Mouse (Mus musculus) heart, postnatal 14 days (tissue): ENCODE measurements at regions not wholly inside any gene's neighbourhood (a gene's known extent, or its start where the extent isn't known, plus 50 kb on each side); places are given as distances from the start of the nearest gene placed in this dataset.

Experiments used
- DNase-seq, 2 experiments: peaks; one replicate each; pipeline ENCODE4 v3.0.0; 2021 to 2022
- intact Hi-C: fragments of 180-260 bp; cut with DNase I; formaldehyde crosslinking; loops from one replicate; pipeline ENCODE4 v1.15.1; 2025

- intact Hi-C loops, result no loop called here
Observed at GRCm38 (mm10) chrX:12219474-12219873, 59.3 kb upstream of the Bcor start.

GRCm38 (mm10) chrX:12224314-12224713 is 64.2 kb upstream of the Bcor start:
- DNase-seq, result no peak
- intact Hi-C loops, result no loop called here

More at GRCm38 (mm10) chrX:12219474-12219873, 59.3 kb upstream of the Bcor start:
- no peak for DNase-seq

- intact Hi-C loops, result no loop called here
Observed at GRCm38 (mm10) chrX:12225116-12225891, 65.1 kb upstream of the Bcor start.

GRCm38 (mm10) chrX:12225892-12226206 is 65.7 kb upstream of the Bcor start:
- DNase-seq, result no peak
- intact Hi-C loops, result no loop called here

More at GRCm38 (mm10) chrX:12225116-12225891, 65.1 kb upstream of the Bcor start:
- peak in 1 of 2 experiments; percentile 16 for DNase-seq

GRCm38 (mm10) chrX:12240505-12241011 is 80.4 kb upstream of the Bcor start:
- intact Hi-C loops, result no loop called here
- peak in 1 of 2 experiments; percentile 18 for DNase-seq

- intact Hi-C loops, result no loop called here
- DNase-seq, result no peak
Observed at GRCm38 (mm10) chrX:12241751-12242150, 81.6 kb upstream of the Bcor start.

GRCm38 (mm10) chrX:12249071-12249470 is 88.9 kb upstream of the Bcor start:
- intact Hi-C loops, result no loop called here
- no peak for DNase-seq

GRCm38 (mm10) chrX:12249911-12250310 is 89.8 kb upstream of the Bcor start:
- no peak for DNase-seq
- intact Hi-C loops, result loop anchor here (5.0 to 10.0 kb wide), 4 partner anchors 173 to 618 kb away; no protein-coding TSS in a partner anchor

GRCm38 (mm10) chrX:12251853-12252679 is 91.9 kb upstream of the Bcor start:
- intact Hi-C loops, result loop anchor here (2.0 to 10.0 kb wide), 5 partner anchors 93 to 620 kb away; no protein-coding TSS in a partner anchor
- DNase-seq, result peak; percentile 64 to 70

- intact Hi-C loops, result loop anchor here (2.0 to 10.0 kb wide), 5 partner anchors 94 to 620 kb away; no protein-coding TSS in a partner anchor
- DNase-seq, result no peak
Observed at GRCm38 (mm10) chrX:12252680-12253021, 92.5 kb upstream of the Bcor start.

- no peak for DNase-seq
- intact Hi-C loops, result loop anchor here (10.0 kb wide), 2 partner anchors 252 to 452 kb away; no protein-coding TSS in a partner anchor
Observed at GRCm38 (mm10) chrX:12256758-12257157, 96.6 kb upstream of the Bcor start.

GRCm38 (mm10) chrX:12263834-12264233 is 103.7 kb upstream of the Bcor start:
- intact Hi-C loops, result no loop called here
- DNase-seq, result no peak

GRCm38 (mm10) chrX:12284741-12285140 is 124.6 kb upstream of the Bcor start:
- intact Hi-C loops, result no loop called here
- DNase-seq, result no peak

GRCm38 (mm10) chrX:12285141-12285540 is 125.0 kb upstream of the Bcor start:
- no peak for DNase-seq
- intact Hi-C loops, result no loop called here

- DNase-seq, result no peak
- intact Hi-C loops, result no loop called here
Observed at GRCm38 (mm10) chrX:12285976-12286909, 126.1 kb upstream of the Bcor start.

GRCm38 (mm10) chrX:12286910-12287522 is 126.9 kb upstream of the Bcor start:
- DNase-seq, result no peak
- intact Hi-C loops, result no loop called here

- DNase-seq, result peak; percentile 6 to 19
- intact Hi-C loops, result no loop called here
Observed at GRCm38 (mm10) chrX:12287656-12288561, 127.8 kb upstream of the Bcor start.

- intact Hi-C loops, result no loop called here
- DNase-seq, result no peak
Observed at GRCm38 (mm10) chrX:12288562-12289117, 128.5 kb upstream of the Bcor start.
